Mouse (Mus musculus) c-Kit-positive CD71-negative TER-119-negative erythroid progenitor cells, embryonic 14.5 days (primary cell): ENCODE results near the gene Pah.

ENCODE experiments used
- DNase-seq: peaks from one replicate; pipeline ENCODE4 v3.0.0-alpha.2; 2013; ENCODE audit warnings: low read depth

Gene Pah

GRCm38 (mm10) chr10:87521646-87522045 is at the start of gene Pah:
Pah (plus strand) TSS chr10:87521795.
- no peak for DNase-seq

DNA sequence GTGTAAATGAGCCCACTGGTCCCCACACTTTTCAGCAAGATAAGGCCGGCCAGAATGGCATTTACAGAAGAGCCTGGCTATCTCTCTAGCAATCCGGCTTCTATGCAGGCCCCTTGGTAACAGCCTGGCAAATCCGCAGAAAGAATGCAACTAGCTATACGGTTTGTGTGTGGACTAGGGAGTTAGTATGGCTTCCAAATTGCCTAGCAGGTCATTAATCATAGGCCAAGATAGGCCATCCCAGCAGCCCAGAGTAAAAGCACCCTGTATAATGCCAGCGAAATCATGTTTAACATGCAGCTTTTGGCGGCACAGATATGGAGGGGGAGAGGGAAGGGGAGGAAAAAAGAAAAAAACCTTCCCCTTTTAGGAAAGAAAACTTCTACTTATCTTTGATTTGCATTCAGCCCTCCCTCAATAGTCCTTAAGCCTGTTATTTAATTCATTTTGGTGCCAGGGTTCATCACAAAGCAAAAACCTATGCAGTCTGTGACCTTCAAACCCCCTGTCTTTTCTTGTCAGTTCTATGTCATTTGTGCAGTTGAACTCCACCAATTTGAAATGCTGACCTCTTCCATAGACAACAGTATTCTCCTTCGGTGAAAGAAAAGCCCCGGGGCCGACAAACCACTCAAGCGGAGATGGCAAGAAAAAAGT is 48.0 kb upstream of the Pah start:
- no peak for DNase-seq

GRCm38 (mm10) chr10:87474971-87475370 is 46.6 kb upstream of the Pah start:
- no peak for DNase-seq

DNA sequence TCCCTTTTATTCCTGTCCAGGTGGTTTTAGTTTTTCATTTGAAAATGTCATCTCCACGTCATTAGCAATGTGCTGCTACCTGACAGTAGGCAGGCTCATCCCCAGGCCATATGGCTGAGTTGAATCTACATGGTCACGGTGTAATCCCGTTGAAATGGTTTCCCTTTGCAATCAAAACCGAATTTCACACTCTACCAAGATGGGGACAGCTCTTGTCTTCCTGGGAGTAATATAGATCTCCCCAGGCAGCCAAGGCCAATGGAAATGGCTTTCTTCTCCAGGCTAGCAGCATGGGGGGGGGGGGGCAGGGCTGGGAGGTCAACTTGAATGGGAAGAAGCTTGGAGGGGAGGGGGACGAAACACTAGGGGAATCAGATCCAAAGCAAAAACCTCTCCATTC is 43.7 kb upstream of the Pah start:
- no peak for DNase-seq

DNA sequence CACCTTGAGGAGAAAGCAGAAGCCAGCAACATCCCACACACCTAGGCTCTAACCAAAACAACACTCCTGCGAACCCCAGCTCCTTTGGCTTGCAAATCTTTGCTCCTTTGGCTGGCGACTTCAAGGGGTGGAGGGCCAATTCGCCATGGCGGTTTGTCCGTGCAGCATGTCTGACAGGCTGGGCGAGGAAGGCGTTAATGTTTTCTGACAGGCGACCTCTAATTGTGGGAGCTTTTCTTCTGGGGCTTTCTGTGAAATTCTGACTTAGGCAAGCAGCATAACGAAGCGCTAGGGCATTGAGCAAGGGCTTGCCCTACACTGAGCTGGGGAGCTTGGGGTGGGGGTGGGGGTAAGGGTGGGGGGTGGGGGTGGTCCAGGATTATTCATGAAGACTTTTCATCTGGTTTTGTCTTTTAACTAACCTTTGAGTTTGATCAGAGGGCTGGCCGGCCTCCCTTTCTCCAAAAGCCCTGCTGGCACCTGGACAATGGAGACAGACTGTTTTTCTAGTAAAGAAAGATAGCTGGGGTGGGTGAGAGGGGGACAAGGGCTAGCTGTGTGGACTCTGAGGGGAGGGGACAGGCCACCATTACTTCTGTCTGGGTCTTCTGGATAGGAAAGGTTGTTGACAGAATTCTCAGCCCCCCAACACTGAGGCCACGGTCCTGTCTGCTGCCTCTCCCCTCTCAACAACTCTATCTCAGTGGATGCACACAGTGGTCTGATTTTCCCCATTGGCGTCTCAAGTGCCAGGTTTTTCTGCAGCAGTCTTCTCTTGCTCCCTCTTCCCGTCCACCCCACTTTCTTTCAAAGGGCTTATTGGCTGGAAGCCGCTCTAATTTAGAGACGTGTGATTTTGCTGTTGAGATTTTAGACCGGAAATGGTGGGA is 36.5 kb upstream of the Pah start:
- no peak for DNase-seq

- no peak for DNase-seq
Measured at GRCm38 (mm10) chr10:87485721-87486620, 35.6 kb upstream of the Pah start.

DNA sequence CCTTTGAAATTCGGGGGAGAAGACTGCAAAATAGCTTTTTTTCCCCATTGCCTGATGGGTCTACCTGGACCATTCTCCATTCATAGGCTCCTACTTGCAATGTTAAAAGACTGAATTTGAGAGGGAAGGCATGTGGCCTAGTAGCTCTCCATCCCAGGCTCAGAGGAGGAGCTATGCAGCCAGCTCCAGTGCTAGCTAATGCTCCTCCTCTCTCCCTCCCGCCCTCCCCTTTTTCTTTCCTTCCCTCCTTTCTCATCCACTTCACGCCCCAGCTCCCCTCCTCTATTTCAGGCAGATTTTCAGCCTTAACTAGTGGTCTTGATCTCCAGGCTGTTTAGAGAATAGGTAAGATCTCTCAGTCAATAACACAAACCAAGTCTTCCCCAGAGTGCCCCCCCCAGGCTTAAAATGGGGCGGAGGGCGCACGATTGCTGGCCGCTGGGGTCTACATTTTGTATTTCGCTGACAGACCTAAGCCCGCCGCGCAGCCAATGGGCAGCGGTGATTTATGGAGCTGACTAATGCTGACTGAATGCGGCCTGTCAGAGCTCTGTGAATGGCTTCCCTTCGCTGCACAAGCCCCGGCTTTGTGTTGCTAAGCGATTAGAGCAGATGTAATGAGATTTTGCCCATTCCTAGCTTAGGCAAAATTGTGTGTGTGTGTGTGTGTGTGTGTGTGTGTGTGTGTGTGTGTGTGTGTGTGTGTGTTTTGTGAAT is 33.0 kb upstream of the Pah start:
- no peak for DNase-seq

DNA sequence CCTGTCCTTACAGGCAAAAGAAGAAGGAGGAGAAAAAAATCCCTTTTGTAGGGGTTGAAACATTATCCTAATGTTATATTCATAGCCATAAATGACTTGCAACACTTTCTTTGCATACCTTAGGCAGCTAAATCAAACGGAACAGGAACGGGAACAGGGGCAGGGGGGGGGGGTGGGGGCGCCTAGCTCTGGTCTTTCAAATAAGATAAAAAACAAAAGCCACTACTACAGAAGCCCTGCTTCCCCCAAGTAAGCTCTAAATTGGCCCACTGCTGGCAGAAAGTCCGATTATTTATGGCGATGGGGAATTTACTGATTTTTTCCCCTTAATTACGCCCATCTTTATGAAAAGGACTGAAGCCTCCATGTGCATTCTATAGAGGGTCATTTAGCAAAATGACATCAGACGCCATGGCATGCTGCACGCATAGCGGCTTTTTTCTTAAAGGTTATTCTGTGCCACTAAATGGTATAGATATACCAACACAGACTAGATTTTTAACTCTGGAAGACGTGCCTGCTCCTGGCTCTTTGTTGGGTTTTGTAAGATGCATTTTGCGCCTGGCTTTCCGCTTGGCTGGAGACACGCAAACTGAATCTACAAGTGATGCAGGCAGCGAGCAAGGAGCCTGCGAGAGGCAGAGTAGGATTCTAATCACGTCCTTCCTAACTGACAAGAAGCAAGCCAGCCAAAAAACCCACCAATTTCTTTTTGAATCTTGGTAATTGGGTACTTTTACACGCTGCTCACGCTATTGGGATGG is 32.2 kb upstream of the Pah start:
- DNase-seq = no peak

DNA sequence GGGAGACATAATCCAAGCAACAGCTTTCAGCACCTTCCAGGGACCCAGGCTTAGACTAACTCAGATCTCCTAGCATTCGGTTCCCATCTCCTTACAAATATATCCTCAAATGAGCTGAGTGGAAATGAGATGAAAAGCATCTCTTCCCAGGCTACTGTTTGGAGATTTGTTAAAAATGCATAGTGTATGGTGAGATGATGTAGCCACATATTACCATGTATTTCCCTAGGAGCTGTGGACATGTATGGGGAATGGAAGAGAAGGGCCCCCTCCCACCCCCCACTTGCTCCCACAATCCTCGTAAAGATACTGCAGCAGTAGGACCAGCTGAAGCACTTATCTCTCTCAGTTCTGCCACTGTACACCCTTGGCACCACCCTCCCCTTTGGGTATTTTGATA is 31.3 kb upstream of the Pah start:
- no peak for DNase-seq

- no peak for DNase-seq
Measured at GRCm38 (mm10) chr10:87491485-87492040, 30.0 kb upstream of the Pah start.

DNA sequence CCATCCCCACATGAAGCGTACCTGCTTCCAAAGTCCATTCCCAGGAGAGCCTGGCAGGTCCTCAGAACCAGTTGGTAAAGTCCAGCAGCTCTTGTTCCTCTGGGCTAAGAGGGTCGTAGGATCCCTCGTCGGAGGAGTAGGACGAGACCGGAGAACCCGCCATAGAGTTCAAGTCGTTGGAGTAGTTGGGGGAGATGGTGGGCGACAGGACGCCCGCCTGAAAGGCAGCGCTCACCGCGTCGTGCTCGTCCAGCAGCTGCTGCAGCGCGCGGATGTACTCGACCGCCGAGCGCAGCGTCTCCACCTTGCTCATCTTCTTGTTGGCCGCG is 29.3 kb upstream of the Pah start:
- no peak for DNase-seq

GRCm38 (mm10) chr10:87492661-87493551 is 28.7 kb upstream of the Pah start:
- no peak for DNase-seq

- no peak for DNase-seq
Measured at GRCm38 (mm10) chr10:87493576-87493975, 28.0 kb upstream of the Pah start, which contains the start of gene Ascl1. Ascl1 (minus strand) TSS chr10:87493660.

- no peak for DNase-seq
Measured at GRCm38 (mm10) chr10:87494176-87494575, 27.4 kb upstream of the Pah start.

GRCm38 (mm10) chr10:87494596-87494995 is 27.0 kb upstream of the Pah start:
- no peak for DNase-seq

GRCm38 (mm10) chr10:87497056-87497455 is 24.5 kb upstream of the Pah start:
- DNase-seq = no peak

GRCm38 (mm10) chr10:87500926-87501658 is 20.5 kb upstream of the Pah start:
- DNase-seq = no peak

- no peak for DNase-seq
Measured at GRCm38 (mm10) chr10:87501659-87502042, 19.9 kb upstream of the Pah start.

- DNase-seq = no peak
Measured at GRCm38 (mm10) chr10:87502283-87502682, 19.3 kb upstream of the Pah start.
